In the genomic region with DNA sequence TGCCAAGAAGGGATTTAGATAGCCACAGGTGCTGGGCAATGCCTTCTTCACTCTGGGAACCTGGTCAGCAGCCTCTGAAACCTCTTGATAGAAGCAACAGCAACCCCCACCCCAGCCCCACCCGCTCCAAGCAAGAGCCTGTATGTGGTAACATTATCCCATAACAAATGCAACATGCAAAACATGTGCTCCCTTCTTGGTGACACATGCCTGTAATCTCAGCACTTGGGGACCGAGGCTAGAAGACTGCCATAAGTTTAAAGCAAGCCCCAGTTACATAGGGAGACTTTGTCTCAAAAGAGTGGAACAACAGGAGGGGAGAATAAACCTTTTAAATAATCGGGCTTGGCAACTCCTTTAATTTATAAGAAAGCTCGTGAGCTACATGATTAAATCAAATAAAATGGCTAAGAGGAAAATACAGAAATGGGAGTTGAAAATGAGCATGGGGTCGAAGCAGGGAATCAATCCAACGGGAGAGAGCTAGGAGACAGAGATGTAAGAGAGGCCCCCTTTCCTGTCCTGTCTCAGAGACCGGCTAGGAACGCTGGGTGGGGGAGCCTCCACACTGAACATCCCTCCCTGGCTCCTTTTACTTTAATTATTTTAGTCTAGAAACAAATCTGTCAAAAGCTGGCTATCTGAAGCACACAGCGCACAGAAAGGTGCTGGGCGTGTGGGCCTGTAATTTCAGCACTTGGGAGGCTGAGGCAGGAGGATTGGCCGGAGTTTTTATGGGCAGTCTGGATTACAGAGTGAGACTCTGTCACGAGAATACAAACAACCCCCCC, we compare ENCODE assay signal across 10 mouse cellular contexts. TPM values are rescaled to one million over a fixed set of nuclear protein-coding genes. Genes with fewer than 3 reads are reported as not detected.
DNase-seq lines count a peak whose midpoint lies in the region; ATAC-seq lines count a peak whose summit lies in the region.
"Had no signal": no experiment of that assay in that cellular context is flagged by ENCODE, and none has a peak within 500 bp of the region (broad histone marks: within the 10 kb centered on the region; RNA-seq: fewer than 3 reads in every experiment).

No protein-coding gene starts in this region.

- 39% methylated on average over 12 of the region's 12 CpGs for whole genome bisulfite sequencing in heart, embryonic 12.5 days
- 51% methylated on average over 12 of the region's 12 CpGs for WGBS in intestine, embryonic 14.5 days
- WGBS in midbrain, embryonic 14.5 days = 53% methylated on average over 12 of the region's 12 CpGs

- H3K4me2 ChIP-seq in heart, embryonic 12.5 days = peak overlapping the region; percentile 90
- H3K4me2 ChIP-seq in intestine, embryonic 14.5 days (ENCODE audit: low read length) = peak overlapping the region; percentile 95
- peak overlapping the region; percentile 91 for H3K4me2 ChIP-seq in midbrain, embryonic 14.5 days (ENCODE audit: low read length)

- peak overlapping the region; percentile 90 for H3K9ac ChIP-seq in heart, embryonic 12.5 days
- no peak overlapping the region for H3K9ac ChIP-seq in intestine, embryonic 14.5 days (ENCODE audit: low read length)
- H3K9ac ChIP-seq in midbrain, embryonic 14.5 days (replicated peaks; ENCODE audit: low read length) = no peak overlapping the region

- peak overlapping the region; percentile 75 for H3K4me3 ChIP-seq in heart, embryonic 12.5 days
- H3K4me3 ChIP-seq in brown adipose tissue, adult 24 weeks (ENCODE audit: insufficient read depth, low read depth, low read length) = peak overlapping the region; percentile 73
- peak overlapping the region; percentile 60; the same call in 1 of the 2 replicates for H3K4me3 ChIP-seq in intestine, embryonic 14.5 days (ENCODE audit: low read depth, low read length)
- H3K4me3 ChIP-seq in midbrain, embryonic 14.5 days (replicated peaks; ENCODE audit: low read depth, low read length) = no peak overlapping the region

- no peaks in the 10 kb centered on the region for H3K9me3 ChIP-seq in heart, embryonic 12.5 days (replicated peaks)
- H3K9me3 ChIP-seq in intestine, embryonic 14.5 days (ENCODE audit: control insufficient read depth, low read length) = no peaks in the 10 kb centered on the region
- H3K9me3 ChIP-seq in midbrain, embryonic 14.5 days (ENCODE audit: control insufficient read depth, low read length) = no peaks in the 10 kb centered on the region

- peaks cover 2% of the 10 kb centered on the region; the same call in 1 of the 2 replicates for H3K36me3 ChIP-seq in heart, embryonic 12.5 days
- H3K36me3 ChIP-seq in intestine, embryonic 14.5 days (ENCODE audit: control insufficient read depth, insufficient read depth, low read length) = no peaks in the 10 kb centered on the region
- no peaks in the 10 kb centered on the region for H3K36me3 ChIP-seq in midbrain, embryonic 14.5 days (ENCODE audit: control insufficient read depth, insufficient read depth, low read length)

- no peak for ATAC-seq in heart, embryonic 12.5 days (ENCODE audit: insufficient number of reproducible peaks, low FRiP score)
- ATAC-seq in intestine, embryonic 14.5 days (replicated peaks; ENCODE audit: low FRiP score, low TSS enrichment, low read depth) = no peak
- no peak for ATAC-seq in midbrain, embryonic 14.5 days (ENCODE audit: low FRiP score, low TSS enrichment)

- H3K27me3 ChIP-seq in heart, embryonic 12.5 days (replicated peaks) = 0 out of 2 replicates have a peak, but pooled peaks cover 3% of the 10 kb centered on the region
- H3K27me3 ChIP-seq in intestine, embryonic 14.5 days (replicated peaks; ENCODE audit: control insufficient read depth, insufficient read depth, low read length) = peaks cover 37% of the 10 kb centered on the region
- peaks cover 64% of the 10 kb centered on the region for H3K27me3 ChIP-seq in midbrain, embryonic 14.5 days (ENCODE audit: control insufficient read depth, insufficient read depth, low read length)

- peak overlapping the region; percentile 90 for H3K27ac ChIP-seq in heart, embryonic 12.5 days (ENCODE audit: poor library complexity, severe bottlenecking)
- H3K27ac ChIP-seq in brown adipose tissue, adult 24 weeks (replicated peaks; ENCODE audit: low read depth, low read length) = no peak overlapping the region
- H3K27ac ChIP-seq in intestine, embryonic 14.5 days (ENCODE audit: low read depth) = no peak overlapping the region
- no peak overlapping the region for H3K27ac ChIP-seq in midbrain, embryonic 14.5 days (replicated peaks; ENCODE audit: low read depth, low read length)
- H3K27ac ChIP-seq: left cerebral cortex, adult 2 months had no signal

- peaks cover 77% of the 10 kb centered on the region for H3K4me1 ChIP-seq in heart, embryonic 12.5 days (replicated peaks)
- H3K4me1 ChIP-seq in brown adipose tissue, adult 24 weeks (ENCODE audit: control insufficient read depth, insufficient read depth, insufficient read length, low read length) = peaks cover 14% of the 10 kb centered on the region
- peaks cover 45% of the 10 kb centered on the region for H3K4me1 ChIP-seq in intestine, embryonic 14.5 days (replicated peaks; ENCODE audit: control insufficient read depth, insufficient read depth, low read length)
- peaks cover 34% of the 10 kb centered on the region for H3K4me1 ChIP-seq in midbrain, embryonic 14.5 days (ENCODE audit: control insufficient read depth, insufficient read depth, low read length)

- DNase-seq in heart, adult 9 months (ENCODE audit: low spot score in 2 of 2) = no peak
- peak; percentile 56 for DNase-seq in intestine, embryonic 14.5 days (ENCODE audit: low spot score)
- DNase-seq in midbrain, embryonic 14.5 days = no peak
- no peak for DNase-seq in testis, postnatal 10 days (ENCODE audit: low spot score)
- DNase-seq in thymus, postnatal 36 days = no peak
- DNase-seq in adrenal gland, adult 2 months = no peak

RNA-seq across cellular contexts. Expression of a gene that starts 17.0 kb away (rescaled TPM):
- polyA plus RNA-seq in heart, embryonic 12.5 days (2016; fragmentation: Nextera tagmentation; extraction: Ambion mirVana) = not detected in 2 replicates
- not detected in 2 replicates for polyA plus RNA-seq in brown adipose tissue, adult 24 weeks (2012; ENCODE audit: insufficient read depth, insufficient read length, missing spikeins)
- polyA plus RNA-seq in intestine, embryonic 14.5 days (2014; fragmentation: Nextera tagmentation; extraction: Ambion mirVana) = not detected in 2 replicates
- not detected in 2 replicates for polyA plus RNA-seq in midbrain, embryonic 14.5 days (2014; fragmentation: Nextera tagmentation; extraction: Ambion mirVana)
- not detected for total RNA-seq in adrenal gland, adult 2 months (2021)
- polyA plus RNA-seq in adrenal gland, adult 2 months (2012; rRNA removed) = not detected in 2 replicates
- total RNA-seq: adrenal gland, postnatal 36 days; left cerebral cortex, adult 2 months had no signal

RNA-seq across cellular contexts. Expression of a gene that starts 36.2 kb away (rescaled TPM):
- polyA plus RNA-seq in heart, embryonic 12.5 days (2016; fragmentation: Nextera tagmentation; extraction: Ambion mirVana) = 17.0 and 17.6 TPM in 2 replicates
- 8.8 and 22.2 TPM in 2 replicates for polyA plus RNA-seq in brown adipose tissue, adult 24 weeks (2012; ENCODE audit: insufficient read depth, insufficient read length, missing spikeins)
- polyA plus RNA-seq in intestine, embryonic 14.5 days (2014; fragmentation: Nextera tagmentation; extraction: Ambion mirVana) = 4.4 and 4.9 TPM in 2 replicates
- polyA plus RNA-seq in midbrain, embryonic 14.5 days (2014; fragmentation: Nextera tagmentation; extraction: Ambion mirVana) = 0.70 and 1.8 TPM in 2 replicates
- total RNA-seq in adrenal gland, adult 2 months (2021) = 1 to 10 TPM; 3.0 to 3.6 TPM
- 1.1 and 2.8 TPM in 2 replicates for polyA plus RNA-seq in adrenal gland, adult 2 months (2012; rRNA removed)
